Mouse (Mus musculus) brain, adult 10 weeks (tissue): ENCODE data around the gene Foxj2. TPM values are rescaled to one million over a fixed set of nuclear protein-coding genes. Genes with fewer than 3 reads are reported as not detected.

Source experiments
- polyA plus RNA-seq: library from polyadenylated mRNA; stranded (reverse); fragments of 350-450 nt; fragmentation: Illumina TruSeq; extraction: RNeasy Lipid Tissue Mini Kit (QIAGEN cat#74804); gene quantifications from one replicate; pipeline ENCODE4 v1.2.3, GENCODE M21; 2015; ENCODE audit warnings: low read depth, low replicate concordance

Foxj2 gene
- polyA plus RNA-seq, result 14.9 TPM

DNA sequence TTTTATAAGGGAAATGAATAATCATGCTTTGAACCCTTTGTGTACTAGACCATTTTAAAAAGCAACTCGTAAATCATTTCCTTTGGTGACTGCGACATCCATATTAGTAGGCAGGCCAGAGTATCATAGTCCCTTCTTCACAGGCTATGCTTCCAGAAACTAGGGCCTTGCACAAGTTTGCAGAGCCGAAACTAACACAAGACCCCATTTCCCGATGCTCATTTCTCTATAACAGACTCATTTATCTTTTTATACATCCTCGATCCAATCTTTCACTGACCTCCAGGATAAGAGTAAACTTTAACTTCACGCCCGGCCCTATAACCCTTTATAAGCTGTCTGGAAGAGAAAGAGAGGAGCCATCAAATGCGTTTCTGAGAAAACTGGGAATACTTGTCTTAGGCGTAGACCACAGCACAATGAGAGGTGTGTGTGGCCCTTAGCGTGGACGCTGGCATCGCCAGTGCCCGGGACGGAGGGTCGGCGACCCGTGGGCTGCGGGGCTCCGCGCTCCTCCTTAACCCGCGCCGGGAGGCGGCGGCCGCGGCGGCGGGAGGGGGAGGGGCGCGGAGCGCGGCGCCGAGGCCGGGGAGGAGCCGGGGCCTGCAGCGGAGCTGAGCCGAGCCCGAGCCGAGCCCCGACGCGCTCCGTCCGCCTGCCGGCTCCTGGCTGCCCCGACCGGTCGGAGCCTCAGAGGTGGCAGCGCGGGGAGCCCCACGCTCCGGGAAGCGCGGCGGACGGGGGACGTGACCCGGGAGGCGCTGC is at the start of gene Foxj2:
Foxj2 (plus strand) TSS at position 609 of the 765 bp plus-strand sequence.

DNA sequence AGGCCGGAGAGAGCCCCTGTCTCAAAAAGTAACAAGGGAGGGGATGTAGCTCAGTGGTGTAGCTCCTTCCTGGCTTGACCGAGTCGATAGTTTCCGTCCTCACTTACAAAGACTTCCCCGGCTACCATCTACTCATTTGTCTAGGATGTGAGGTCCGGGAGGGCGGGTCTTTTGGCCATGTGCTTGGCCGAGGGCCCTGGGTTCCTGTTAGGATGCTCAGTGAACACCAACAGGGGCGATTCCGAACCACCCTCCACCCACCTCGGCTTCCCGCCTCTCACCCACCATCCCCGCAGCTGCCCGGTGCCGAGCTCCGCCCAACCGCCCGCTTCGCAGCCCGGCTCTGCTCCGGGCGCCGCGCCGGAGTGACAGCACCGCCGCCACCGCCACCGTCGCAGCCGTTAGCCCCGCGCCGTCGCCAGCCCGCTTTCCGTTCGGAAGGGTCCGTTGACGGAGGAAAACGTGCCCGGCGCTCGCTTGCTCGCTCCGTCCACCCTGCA is 18.4 kb upstream of the Foxj2 start, which contains the start of gene Slc2a3:
Slc2a3 (minus strand) TSS at position 340 of the 500 bp plus-strand sequence.

DNA sequence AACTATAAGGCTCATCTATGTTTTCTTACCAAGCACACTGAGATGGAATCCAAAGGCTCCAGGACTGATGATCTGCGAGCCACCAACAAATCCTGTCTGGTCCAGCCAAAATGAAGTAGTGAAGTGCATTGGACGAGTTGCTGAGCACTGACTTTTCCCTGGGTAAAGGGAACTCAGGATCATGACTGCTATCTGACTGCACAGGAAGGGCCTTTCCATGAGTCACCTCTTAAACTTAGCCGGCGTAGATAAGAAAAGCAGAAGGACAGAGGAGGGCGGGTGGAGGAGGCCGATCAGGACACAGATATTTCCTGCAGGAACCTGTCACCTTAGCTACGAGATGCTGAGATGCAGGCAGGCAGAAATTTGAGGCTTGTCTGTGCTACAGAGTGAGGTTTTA is 36.2 kb downstream of the Foxj2 start, which contains the start of gene C3ar1:
C3ar1 (minus strand) TSS at position 207 of the 400 bp plus-strand sequence.

DNA sequence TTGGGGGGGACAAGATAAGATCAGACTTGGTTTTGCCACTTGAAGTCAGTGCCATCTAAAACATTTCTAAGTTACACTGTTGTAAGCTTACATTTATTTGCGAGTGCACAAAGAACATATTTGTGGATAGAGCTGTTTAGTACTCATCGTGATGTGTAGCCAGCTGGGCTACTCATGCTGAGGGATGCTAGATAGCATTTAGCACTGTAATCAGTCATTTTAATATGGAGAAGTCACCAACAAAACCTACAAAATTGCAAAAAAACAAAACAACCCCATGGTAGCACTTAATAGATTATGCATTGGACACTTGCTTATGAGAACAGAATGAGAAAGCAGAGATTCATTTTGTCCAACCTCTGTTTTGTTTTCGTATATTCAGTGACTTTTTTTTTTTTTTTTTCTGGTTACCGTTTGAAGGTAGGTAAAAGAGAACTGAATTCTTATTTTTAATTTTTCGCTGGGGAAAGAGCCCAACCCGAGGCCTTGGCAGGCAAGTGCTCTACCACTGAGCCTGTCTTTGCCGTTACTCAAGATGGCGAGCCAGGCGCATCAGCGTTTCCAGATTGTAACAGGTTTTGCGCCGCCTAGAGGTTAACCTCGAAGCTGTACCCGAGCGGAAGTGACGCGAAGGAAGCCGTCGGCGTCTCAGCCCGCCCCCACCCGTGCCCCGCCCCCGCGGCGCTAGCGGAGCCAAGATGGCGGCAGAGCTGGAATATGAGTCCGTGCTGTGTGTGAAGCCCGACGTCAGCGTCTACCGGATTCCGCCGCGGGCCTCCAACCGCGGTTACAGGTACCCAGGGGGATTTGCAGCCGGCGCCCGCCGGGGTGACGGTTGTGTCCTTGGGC is 54.4 kb downstream of the Foxj2 start, which contains the start of gene Necap1:
Necap1 (plus strand) TSS at position 604 of the 849 bp plus-strand sequence.

Other genes with a start within 250 kb of the Foxj2 start
- 3.0 TPM for gene Apobec1, start 217.5 kb upstream of the Foxj2 start, polyA plus RNA-seq
- not detected for gene Gdf3, start 209.8 kb upstream of the Foxj2 start, polyA plus RNA-seq
- not detected for gene Dppa3, start 193.5 kb upstream of the Foxj2 start, polyA plus RNA-seq
- gene Nanog, start 112.4 kb upstream of the Foxj2 start, polyA plus RNA-seq, result not detected
- 88.9 TPM for gene Slc2a3, start 18.3 kb upstream of the Foxj2 start, polyA plus RNA-seq
- 1.0 TPM for gene C3ar1, start 36.2 kb downstream of the Foxj2 start, polyA plus RNA-seq
- 194 TPM for gene Necap1, start 54.6 kb downstream of the Foxj2 start, polyA plus RNA-seq
- 0.39 TPM for gene Clec4a1, start 101.9 kb downstream of the Foxj2 start, polyA plus RNA-seq
- gene Clec4a3, start 132.6 kb downstream of the Foxj2 start, polyA plus RNA-seq, result 1.9 TPM
- gene Clec4a4, start 170.5 kb downstream of the Foxj2 start, polyA plus RNA-seq, result not detected
- not detected for gene Clec4b1, start 230.0 kb downstream of the Foxj2 start, polyA plus RNA-seq